Mouse (Mus musculus) limb, embryonic 13.5 days (tissue): ENCODE data around the gene Adgra3. TPM values are rescaled to one million over a fixed set of nuclear protein-coding genes. Genes with fewer than 3 reads are reported as not detected.
A peak's percentile ranks its signal among the peaks of the same experiment; 100 is the strongest.

Experiments used
- ATAC-seq: fragments of 200-750 bp; cut with Nextera tagmentation; 2 replicates; pipeline ENCODE4 v1.8.0; 2017; ENCODE audit warnings: low read depth, moderate number of reproducible peaks, moderate TSS enrichment; ENCODE audit not compliant: low FRiP score
- H3K27ac ChIP-seq: fragments of 300-500 bp; sonication (generic); 2 replicates; pipeline ENCODE4 v1.5.1; 2015; ENCODE audit warnings: inconsistent platforms, mild to moderate bottlenecking, moderate library complexity
- H3K27me3 ChIP-seq: fragments of 300-500 bp; sonication (generic); 2 replicates; pipeline ENCODE4 v1.6.1; 2015; ENCODE audit warnings: mild to moderate bottlenecking, inconsistent platforms
- H3K36me3 ChIP-seq: fragments of 300-500 bp; sonication (generic); 2 replicates; pipeline ENCODE4 v1.6.1; 2015; ENCODE audit warnings: inconsistent platforms, mild to moderate bottlenecking, moderate library complexity
- H3K4me1 ChIP-seq: fragments of 300-500 bp; sonication (generic); 2 replicates; pipeline ENCODE4 v1.6.1; 2015; ENCODE audit warnings: inconsistent platforms
- H3K4me2 ChIP-seq: fragments of 300-500 bp; sonication (generic); replicated peaks from 2 replicates; pipeline ENCODE4 v1.6.1; 2015; ENCODE audit warnings: inconsistent platforms, mild to moderate bottlenecking, moderate library complexity
- H3K4me3 ChIP-seq: fragments of 300-500 bp; sonication (generic); 2 replicates; pipeline ENCODE4 v1.5.1; 2015; ENCODE audit warnings: moderate library complexity, mild to moderate bottlenecking, inconsistent platforms
- H3K9ac ChIP-seq: fragments of 300-500 bp; sonication (generic); 2 replicates; pipeline ENCODE4 v1.6.1; 2015; ENCODE audit warnings: mild to moderate bottlenecking, inconsistent platforms
- H3K9me3 ChIP-seq: fragments of 300-500 bp; sonication (generic); 2 replicates; pipeline ENCODE4 v1.6.1; 2016; ENCODE audit warnings: inconsistent platforms
- WGBS: fragments of 180-500 bp; shearing (Covaris S2); methylation state at CpG from one replicate; pipeline ENCODE4 v1.1.7; 2015; 5-methylcytosine and 5-hydroxymethylcytosine counted together
- polyA plus RNA-seq: library from polyadenylated mRNA; unstranded; fragments of >200 nt; fragmentation: Nextera tagmentation; extraction: Ambion mirVana; gene quantifications from 2 replicates; pipeline ENCODE4 v1.2.1, GENCODE M21; 2015

The Adgra3 gene
- polyA plus RNA-seq, 1 experiment from 2014 or later, result 46.0 TPM

DNA sequence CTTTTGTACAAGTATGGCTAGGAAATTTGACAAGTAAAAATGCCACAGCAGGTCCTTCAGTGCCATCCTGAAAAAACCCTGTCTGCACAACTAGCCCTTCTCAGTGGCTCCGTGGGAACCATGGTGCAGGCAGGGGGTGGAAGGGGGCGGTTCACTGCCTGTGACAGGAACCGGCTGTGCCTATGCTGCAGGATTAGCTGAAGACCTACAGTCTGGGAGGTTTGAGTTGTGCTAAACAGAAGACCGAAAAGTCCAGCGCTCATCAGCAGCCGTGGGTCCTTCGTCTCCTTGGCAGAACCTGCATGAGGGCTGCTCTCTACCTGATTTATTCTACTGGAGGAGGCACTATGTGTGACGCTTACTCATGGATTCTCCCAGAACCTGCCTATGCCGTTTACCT is 59.0 kb downstream of the Adgra3 start:
- peaks cover 19% of the 10 kb centered on the region for H3K4me1 ChIP-seq

DNA sequence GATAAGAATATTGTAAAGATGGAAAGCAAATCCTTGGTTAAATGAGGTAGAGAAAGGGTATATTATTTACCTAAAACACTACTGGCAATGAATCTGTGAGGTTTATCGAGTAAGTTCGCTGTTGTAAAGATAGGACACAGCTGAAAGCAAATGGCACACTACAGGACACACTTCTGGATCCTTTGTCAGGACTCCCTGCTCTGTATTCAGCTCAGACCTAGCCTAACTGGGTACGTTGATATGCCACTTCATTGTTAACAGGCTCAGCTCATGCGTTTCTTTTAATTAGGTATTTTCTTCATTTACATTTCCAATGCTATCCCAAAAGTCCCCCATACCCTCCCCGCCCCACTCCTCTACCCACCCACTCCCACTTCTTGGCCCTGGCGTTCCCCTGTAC is 61.8 kb downstream of the Adgra3 start:
- Histone ChIP-seq H3K9ac (no peak overlapping the region), H3K27me3 (no peaks in the 10 kb centered on the region), H3K4me2 (no peak overlapping the region), H3K27ac (no peak overlapping the region), H3K4me3 (no peak overlapping the region), H3K9me3 (no peaks in the 10 kb centered on the region), H3K4me1 (peaks cover 19% of the 10 kb centered on the region), H3K36me3 (peaks cover 43% of the 10 kb centered on the region)
- no peak for ATAC-seq
- 87% methylated on average over 6 of the region's 6 CpGs for WGBS

More for the DNA sequence above, 59.0 kb downstream of the Adgra3 start:
- 82% methylated on average over 9 of the region's 9 CpGs for WGBS
- no peaks in the 10 kb centered on the region for H3K27me3 ChIP-seq
- H3K9me3 ChIP-seq, result no peaks in the 10 kb centered on the region
- no peak for ATAC-seq
- peaks cover 56% of the 10 kb centered on the region for H3K36me3 ChIP-seq
- H3K27ac ChIP-seq, result no peak overlapping the region
- no peak overlapping the region for H3K4me3 ChIP-seq
- H3K4me2 ChIP-seq, result no peak overlapping the region
- H3K9ac ChIP-seq, result no peak overlapping the region

DNA sequence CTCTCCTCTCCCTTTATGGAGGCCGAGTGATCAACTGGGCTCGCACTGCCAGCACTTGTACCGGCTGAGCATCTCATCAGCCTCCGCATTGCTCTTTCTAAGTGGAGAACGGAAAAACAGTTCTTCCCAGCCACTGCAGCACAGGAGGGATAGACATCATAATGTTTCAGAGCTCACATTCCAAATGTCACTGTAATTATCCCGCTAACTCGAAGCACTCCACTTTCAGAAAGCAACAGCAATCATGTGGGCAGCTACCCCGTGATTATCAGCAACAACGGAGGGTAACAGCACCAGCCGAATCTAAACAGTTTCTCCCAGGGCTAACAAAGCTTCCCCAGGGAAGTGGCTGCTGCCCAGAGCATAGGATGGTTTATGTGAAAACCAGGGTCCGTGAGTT is 62.3 kb downstream of the Adgra3 start:
- WGBS, result 46% methylated on average over 11 of the region's 11 CpGs
- no peak overlapping the region for H3K4me3 ChIP-seq
- peaks cover 44% of the 10 kb centered on the region for H3K36me3 ChIP-seq
- H3K9me3 ChIP-seq, result no peaks in the 10 kb centered on the region
- no peak overlapping the region for H3K27ac ChIP-seq
- no peak overlapping the region for H3K4me2 ChIP-seq
- no peak overlapping the region for H3K9ac ChIP-seq
- no peaks in the 10 kb centered on the region for H3K27me3 ChIP-seq
- peak; percentile 18; the same call in 1 of the 2 replicates for ATAC-seq
- H3K4me1 ChIP-seq, result peaks cover 20% of the 10 kb centered on the region

DNA sequence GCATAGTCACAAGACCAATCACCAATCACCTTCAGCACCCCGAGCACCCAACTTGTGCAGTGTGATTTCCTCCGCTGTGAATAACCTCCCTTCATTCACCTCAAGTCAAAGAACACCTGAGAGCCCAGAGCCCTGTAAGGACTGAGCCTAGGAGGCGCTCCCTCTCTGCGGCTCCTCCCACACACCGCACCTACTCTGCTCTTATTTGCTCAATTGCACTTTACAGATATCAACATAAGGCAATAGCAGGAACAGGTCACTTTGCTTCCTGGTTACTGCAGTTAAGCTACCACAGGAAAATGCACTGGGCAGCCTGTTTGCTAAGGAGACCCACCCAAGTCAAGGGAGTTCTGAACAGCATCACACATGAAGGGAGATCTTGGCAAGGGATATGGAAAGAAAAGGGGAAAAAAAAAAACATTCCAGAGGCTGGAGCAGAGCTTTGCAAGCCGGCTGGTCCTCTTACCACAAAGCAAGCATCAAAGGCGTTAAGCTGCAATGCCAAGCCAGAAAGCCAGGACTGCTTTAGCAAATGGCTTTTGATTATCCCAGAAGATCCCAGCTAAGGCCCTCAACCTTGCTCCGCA is 68.0 kb downstream of the Adgra3 start:
- Histone ChIP-seq H3K27ac (peak overlapping the region; percentile 10; the same call in 1 of the 2 replicates), H3K4me1 (peaks cover 16% of the 10 kb centered on the region), H3K9ac (no peak overlapping the region), H3K27me3 (no peaks in the 10 kb centered on the region), H3K9me3 (no peaks in the 10 kb centered on the region), H3K4me2 (no peak overlapping the region), H3K4me3 (no peak overlapping the region), H3K36me3 (peaks cover 46% of the 10 kb centered on the region)
- ATAC-seq, result peak; percentile 60; the same call in 1 of the 2 replicates
- WGBS, result 78% methylated on average over 8 of the region's 8 CpGs

DNA sequence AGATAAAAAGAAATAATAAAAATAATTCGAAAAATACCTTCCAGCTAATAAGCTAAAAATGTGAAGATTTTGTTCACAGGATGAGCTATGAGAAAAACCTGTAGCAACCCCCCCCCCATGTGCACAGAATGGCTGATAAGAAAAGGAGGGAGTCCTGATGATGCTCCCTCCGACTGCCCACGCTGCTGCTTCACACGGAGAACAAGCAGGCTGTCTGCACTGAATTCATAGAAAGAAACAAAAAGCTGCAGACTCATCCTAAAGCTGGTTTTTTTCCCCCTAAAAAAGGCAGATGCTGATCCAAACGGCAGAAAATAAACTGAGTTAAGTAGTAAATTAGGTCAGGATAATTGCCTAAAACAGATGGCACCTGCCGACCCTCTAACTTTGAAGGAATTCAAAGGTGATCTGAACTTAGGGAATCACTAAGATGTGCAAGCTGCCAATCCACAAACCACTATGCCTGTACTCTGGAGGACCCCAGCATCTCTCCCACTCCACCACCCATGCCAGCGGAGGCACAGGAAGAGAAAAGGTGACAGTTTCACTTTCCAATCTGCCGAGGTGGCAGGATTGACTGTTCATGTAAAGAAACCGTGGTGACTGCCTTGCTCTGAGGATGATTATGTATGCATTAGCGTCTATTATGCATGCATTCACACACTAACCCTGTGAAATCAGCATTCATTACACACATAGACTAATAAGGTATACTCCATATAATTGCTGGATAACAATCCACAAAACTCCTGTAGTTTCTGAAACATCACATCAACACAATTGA is 70.6 kb downstream of the Adgra3 start:
- peaks cover 9% of the 10 kb centered on the region; the same call in 1 of the 2 replicates for H3K4me1 ChIP-seq
- peaks cover 72% of the 10 kb centered on the region for H3K36me3 ChIP-seq
- no peak overlapping the region for H3K9ac ChIP-seq
- no peak overlapping the region for H3K4me2 ChIP-seq
- ATAC-seq, result no peak
- no peaks in the 10 kb centered on the region for H3K27me3 ChIP-seq
- H3K27ac ChIP-seq, result no peak overlapping the region
- WGBS, result 76% methylated on average over 10 of the region's 10 CpGs
- H3K4me3 ChIP-seq, result no peak overlapping the region
- H3K9me3 ChIP-seq, result no peaks in the 10 kb centered on the region

DNA sequence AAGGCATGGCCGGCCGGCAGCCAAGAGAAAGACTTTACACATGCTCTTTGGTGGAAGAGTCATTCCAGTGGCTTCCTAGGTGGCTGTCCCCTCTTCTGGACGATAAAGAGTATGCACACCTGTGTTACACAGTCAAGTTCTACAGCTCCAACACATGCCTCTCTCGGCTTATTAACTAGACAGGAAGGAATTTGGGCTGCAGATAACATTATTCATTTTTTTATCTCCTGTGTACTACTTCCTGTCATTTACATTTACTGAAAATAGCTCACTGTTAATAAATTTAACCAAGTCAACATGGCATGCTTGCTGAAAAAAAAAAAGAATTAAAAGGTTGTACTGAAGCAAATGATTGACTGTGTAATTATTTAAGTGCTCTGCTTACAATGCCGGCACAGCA is 78.1 kb downstream of the Adgra3 start:
- no peaks in the 10 kb centered on the region for H3K9me3 ChIP-seq
- no peak overlapping the region; the same call in 1 of the 2 replicates for H3K27ac ChIP-seq
- ATAC-seq, result no peak
- H3K27me3 ChIP-seq, result no peaks in the 10 kb centered on the region
- no peak overlapping the region for H3K4me2 ChIP-seq
- 53% methylated on average over 5 of the region's 5 CpGs for WGBS
- peaks cover 53% of the 10 kb centered on the region for H3K36me3 ChIP-seq
- no peak overlapping the region for H3K4me3 ChIP-seq
- no peak overlapping the region for H3K9ac ChIP-seq
- peaks cover 4% of the 10 kb centered on the region for H3K4me1 ChIP-seq

DNA sequence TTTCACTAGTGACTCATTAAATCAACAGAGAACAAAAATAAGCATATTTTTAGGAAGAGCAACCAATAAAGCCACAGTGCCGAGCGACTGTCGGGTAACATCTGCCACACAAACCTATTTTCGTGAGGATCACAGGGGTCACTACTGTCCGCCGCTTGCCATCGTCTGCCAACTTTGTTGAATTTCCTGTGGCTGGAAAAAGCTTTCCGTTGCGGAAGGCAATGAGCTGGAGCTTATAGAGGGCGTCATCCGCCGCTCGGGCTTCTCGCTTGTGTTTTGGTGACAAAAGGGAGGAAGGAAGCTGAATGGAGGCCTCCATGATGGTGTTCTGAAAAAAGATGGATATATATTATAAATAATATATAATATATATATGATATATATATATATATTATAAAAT is 79.6 kb downstream of the Adgra3 start:
- Histone ChIP-seq H3K27ac (no peak overlapping the region), H3K4me1 (peaks cover 4% of the 10 kb centered on the region), H3K4me2 (no peak overlapping the region), H3K9me3 (no peaks in the 10 kb centered on the region), H3K9ac (no peak overlapping the region), H3K4me3 (no peak overlapping the region), H3K27me3 (no peaks in the 10 kb centered on the region), H3K36me3 (peaks cover 53% of the 10 kb centered on the region)
- ATAC-seq, result no peak
- WGBS, result 92% methylated on average over 14 of the region's 14 CpGs

DNA sequence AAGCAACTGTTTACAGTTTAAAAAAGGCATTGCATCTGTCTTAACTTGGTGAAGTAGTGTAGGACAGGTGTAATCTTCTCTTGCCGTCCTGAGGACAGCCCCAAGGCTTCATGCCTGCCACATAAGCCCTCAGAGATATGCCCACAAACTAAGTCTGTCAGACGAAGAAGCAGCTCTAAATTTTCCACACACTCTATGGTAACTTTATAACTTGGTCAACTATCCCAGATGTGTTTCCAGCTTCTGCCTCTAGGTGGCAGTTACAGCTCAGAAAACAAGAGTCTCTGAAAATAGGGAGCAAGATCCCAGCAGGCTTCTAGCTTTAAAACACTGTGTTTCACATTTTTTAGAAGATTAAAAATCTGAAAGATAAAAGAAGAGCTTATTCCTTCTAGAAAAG is 82.8 kb downstream of the Adgra3 start:
- no peaks in the 10 kb centered on the region for H3K27me3 ChIP-seq
- no peaks in the 10 kb centered on the region for H3K9me3 ChIP-seq
- no peak overlapping the region for H3K4me3 ChIP-seq
- ATAC-seq, result no peak
- H3K4me1 ChIP-seq, result peaks cover 4% of the 10 kb centered on the region
- no peak overlapping the region for H3K9ac ChIP-seq
- WGBS, result 56% methylated on average over 2 of the region's 2 CpGs
- H3K4me2 ChIP-seq, result no peak overlapping the region
- no peak overlapping the region for H3K27ac ChIP-seq
- peaks cover 62% of the 10 kb centered on the region for H3K36me3 ChIP-seq

DNA sequence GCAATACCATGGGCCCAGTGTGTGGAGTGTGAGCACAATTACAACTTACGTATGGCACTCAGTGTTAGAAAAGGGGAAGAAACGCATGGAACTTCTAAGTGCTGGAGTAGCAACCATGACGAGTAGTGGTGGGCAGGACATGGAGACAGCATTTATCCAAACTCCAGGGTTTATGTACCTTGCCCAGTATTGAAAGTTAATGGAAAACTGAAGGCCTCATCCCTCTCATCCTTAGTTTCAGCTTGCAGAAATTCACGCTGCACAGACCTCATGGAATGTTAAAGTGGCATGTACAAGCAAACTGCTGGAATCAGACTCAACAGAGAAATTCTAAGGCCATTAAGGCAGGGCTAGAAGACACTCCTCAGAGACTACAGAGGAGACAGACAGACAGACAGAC is 84.6 kb downstream of the Adgra3 start:
- H3K36me3 ChIP-seq, result peaks cover 77% of the 10 kb centered on the region
- no peak for ATAC-seq
- no peaks in the 10 kb centered on the region for H3K9me3 ChIP-seq
- no peak overlapping the region for H3K4me2 ChIP-seq
- no peak overlapping the region for H3K4me3 ChIP-seq
- H3K27me3 ChIP-seq, result no peaks in the 10 kb centered on the region
- 92% methylated on average over 4 of the region's 4 CpGs for WGBS
- H3K4me1 ChIP-seq, result no peaks in the 10 kb centered on the region
- no peak overlapping the region for H3K27ac ChIP-seq
- H3K9ac ChIP-seq, result no peak overlapping the region

DNA sequence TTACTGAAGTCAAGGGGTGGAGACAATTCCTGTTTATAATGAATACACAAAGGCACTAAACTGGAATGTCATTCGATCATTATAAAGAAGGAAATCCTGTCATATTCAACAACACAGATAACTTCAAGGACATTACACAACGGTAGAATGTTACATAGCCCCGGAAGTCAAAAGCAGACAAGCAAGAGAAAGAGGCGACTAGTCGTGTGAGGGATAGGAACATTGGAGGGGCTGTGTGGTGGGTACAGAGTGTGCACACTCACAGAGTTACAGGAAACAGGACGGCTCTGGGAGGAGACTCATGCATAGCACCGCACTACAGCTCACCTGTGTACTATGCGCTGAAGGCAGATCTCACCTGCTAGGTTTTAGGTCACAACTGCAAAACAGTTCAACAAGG is 89.1 kb downstream of the Adgra3 start:
- ATAC-seq, result no peak
- Histone ChIP-seq H3K4me2 (no peak overlapping the region), H3K9me3 (no peaks in the 10 kb centered on the region), H3K4me3 (no peak overlapping the region), H3K36me3 (peaks cover 92% of the 10 kb centered on the region), H3K4me1 (no peaks in the 10 kb centered on the region), H3K27me3 (no peaks in the 10 kb centered on the region), H3K27ac (no peak overlapping the region), H3K9ac (no peak overlapping the region)
- 92% methylated on average over 8 of the region's 8 CpGs for WGBS

DNA sequence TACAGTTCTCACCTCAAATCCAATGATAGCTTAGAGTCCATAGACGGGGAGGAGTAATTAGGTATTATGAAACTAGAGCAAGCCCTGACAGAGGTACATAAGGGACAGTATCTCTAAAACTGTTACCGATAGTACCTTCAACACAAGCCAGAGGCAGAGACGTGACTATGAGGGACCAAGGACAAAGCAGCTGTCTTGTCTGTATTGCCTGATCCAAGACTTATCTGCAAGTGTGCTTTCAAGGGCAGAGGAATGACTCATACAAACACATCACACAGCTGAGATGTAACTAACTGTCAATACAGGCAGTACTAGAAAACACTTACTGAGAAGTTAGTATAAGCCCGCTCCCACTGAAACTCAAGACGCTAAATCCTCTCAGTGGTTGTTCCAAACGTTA is 91.1 kb downstream of the Adgra3 start:
- Histone ChIP-seq H3K9ac (no peak overlapping the region), H3K9me3 (no peaks in the 10 kb centered on the region), H3K4me3 (no peak overlapping the region), H3K36me3 (peaks cover 94% of the 10 kb centered on the region), H3K27ac (no peak overlapping the region), H3K4me2 (no peak overlapping the region), H3K27me3 (no peaks in the 10 kb centered on the region), H3K4me1 (no peaks in the 10 kb centered on the region)
- 92% methylated on average over 6 of the region's 6 CpGs for WGBS
- no peak for ATAC-seq

DNA sequence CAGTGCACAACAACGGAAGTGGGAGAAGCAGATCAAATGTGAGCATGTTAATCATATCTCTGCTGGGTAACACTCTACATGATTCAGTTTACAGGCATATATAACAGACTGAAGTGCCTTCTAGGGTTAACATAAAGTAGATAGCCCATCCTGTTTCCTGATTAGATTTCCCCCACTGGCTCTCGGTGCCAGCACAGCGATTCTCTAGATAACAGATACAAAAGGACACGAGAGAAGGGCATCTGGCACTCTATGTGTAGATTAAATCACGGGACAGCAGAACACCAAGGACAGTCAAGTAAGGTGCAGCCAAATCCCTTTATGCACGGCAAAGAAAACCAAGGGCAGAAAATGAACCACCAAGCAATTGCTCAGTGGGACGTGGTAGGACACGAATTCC is 93.0 kb downstream of the Adgra3 start:
- 90% methylated on average over 8 of the region's 8 CpGs for WGBS
- H3K9me3 ChIP-seq, result no peaks in the 10 kb centered on the region
- H3K27me3 ChIP-seq, result no peaks in the 10 kb centered on the region
- no peak for ATAC-seq
- H3K4me1 ChIP-seq, result no peaks in the 10 kb centered on the region
- no peak overlapping the region for H3K9ac ChIP-seq
- H3K4me2 ChIP-seq, result no peak overlapping the region
- H3K36me3 ChIP-seq, result peaks cover 95% of the 10 kb centered on the region
- no peak overlapping the region for H3K27ac ChIP-seq
- no peak overlapping the region for H3K4me3 ChIP-seq
